Mouse (Mus musculus) gastrocnemius, postnatal 25 days (tissue): ENCODE measurements around the gene Mex3a. TPM values are rescaled to one million over a fixed set of nuclear protein-coding genes. Genes with fewer than 3 reads are reported as not detected.
"Not testable (repeated sequence)": the region's sequence is repeated elsewhere in the genome, so short reads cannot be mapped to it uniquely, and the experiment has no call there.

Experiments used
- DNase-seq: peaks from one replicate; pipeline ENCODE4 v3.0.0; 2022
- microRNA-seq, 2 experiments: library from miRNA; unstranded; fragments of <30 nt; microRNA quantifications; one replicate each; pipeline ENCODE4 v1.2.0; 2021; ENCODE audit warnings: borderline replicate concordance in 2 of 2
- total RNA-seq, 2 experiments: library from RNA; stranded (reverse); gene quantifications; 1 replicate in 1 of 2; 2 replicates in 1 of 2; pipeline ENCODE4 v1.2.3; 2021

The Mex3a gene
- total RNA-seq, 2 experiments from 2014 or later = 0.24 to 0.33 TPM

DNA sequence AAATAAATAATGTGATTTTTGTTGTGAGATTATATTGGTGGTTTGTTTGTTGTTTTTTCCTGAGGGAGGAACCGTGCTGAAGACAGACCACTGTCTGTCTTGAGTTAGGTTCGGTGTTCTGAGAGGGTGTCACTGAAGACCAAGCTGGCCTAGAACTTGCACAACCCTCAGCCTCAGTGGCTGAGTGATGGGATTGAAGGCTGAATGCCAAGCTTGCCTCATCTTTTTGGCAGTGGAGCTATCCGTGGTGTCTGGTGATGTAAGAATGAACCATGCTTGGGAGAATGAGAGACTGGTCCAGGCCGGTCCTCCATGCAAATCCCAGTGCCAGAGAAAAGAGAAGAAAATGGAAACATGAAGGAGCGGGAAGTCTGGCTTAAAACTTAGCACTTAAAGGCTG is 37.5 kb downstream of the Mex3a start:
- no peak for DNase-seq

DNA sequence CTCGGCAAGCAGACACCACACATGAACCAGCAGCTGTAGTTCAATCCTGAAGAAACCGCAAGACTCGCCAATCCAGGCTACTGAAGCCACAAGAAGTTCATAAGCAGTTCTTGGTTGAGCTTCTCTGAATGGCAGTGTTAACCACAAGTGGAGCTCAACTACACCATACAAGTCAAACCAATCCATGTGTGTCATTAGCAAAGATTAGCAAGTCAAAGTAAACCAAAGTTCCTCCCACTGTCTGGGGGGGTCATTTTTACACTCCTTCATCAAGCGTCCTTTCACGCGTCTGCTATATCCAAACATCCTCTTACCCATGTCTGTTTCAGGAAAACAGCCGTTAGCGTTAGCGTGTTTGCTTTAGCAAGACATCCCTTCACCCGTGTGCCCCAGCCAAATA is 38.1 kb downstream of the Mex3a start:
- DNase-seq = no peak

GRCm38 (mm10) chr3:88571856-88572255 is 39.7 kb downstream of the Mex3a start:
- no peak for DNase-seq

GRCm38 (mm10) chr3:88572835-88573234 is 40.6 kb downstream of the Mex3a start:
- no peak for DNase-seq

DNA sequence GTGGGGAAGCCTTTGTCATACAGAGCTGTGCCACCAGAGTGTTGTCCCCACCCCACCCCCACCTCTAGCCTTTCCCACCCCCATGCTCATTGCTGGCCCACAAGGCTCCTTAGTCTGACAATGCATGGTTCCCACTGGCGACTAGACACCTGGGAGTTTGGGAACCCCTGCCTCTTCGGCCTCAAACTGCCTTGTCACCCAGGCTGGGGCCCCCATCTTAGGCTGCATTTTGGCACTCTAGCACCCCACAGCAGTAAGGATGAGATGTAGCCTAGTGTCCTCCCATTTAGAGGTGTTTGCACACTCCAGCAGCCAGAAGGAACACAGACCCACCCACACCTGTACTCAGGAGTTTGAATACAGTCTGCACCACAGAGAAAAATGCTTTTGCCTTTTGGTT is 41.6 kb downstream of the Mex3a start:
- no peak for DNase-seq

DNA sequence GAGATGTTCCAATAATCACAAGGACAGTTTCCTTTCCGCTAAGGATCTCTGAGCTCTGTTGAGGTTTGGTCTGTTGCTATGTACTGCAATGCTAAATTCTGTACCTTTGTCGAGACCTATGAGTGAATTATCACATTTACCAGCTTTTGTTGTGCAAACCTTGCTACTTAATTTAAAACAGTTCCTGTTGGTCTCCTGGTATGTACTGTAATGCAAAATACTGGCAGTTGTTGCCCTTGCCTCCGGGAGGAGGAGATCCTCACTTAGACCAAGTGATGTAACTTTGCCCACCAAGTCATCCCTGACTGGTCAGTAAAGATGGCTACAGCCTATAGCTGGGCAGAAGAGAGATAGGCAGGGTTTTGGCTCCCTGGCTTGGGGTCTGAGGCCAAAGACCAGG is 43.3 kb downstream of the Mex3a start, which contains the start of gene Ssr2:
TSS of gene Ssr2 (plus strand) at position 337 of the 400 bp plus-strand sequence.
- DNase-seq = no peak

- DNase-seq = not testable (repeated sequence)
Observed at GRCm38 (mm10) chr3:88577846-88578245, 45.7 kb downstream of the Mex3a start.

DNA sequence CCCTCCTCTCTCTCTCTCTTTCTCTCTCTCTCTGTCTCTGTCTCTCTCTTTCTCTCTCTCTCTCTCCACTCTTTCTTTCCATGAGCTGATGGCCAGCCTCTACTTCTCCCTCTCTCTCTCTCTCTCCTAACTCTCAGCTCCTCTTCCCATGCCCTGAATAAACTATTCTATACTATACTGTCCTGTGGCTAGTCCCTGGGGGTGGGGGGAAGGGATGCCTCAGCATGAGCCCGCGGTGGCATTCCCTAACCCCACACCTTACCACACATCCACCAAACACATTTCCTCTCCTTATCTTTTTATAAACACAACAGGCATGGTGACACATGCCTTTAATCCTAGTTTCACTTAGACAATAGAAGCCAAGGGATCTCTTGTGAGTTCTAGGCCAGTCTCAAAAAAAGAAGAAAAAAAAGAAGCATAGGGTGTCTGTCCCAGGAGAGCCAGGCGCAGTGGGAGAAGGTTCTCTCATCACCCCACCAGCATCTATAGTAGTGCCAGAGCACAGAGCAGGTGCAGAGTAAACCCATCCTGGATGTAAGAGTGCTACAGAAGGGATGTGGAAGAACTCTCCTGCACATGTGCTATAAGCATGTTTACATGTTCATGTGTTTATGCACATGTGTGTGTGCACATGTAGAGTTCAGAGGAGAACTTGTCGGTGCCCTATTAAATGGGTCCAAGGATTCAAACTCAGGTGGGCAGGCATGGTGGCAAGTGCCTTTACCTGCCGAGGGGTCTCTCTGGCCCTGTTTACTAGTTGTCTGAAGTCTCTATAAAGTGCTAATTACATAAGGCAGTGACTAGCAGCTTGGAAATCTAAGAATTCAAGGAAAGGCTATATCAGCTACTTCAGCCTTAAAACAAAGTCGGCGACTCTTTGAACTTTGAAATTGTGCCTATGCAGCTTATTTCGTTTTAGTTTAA is 46.6 kb downstream of the Mex3a start:
- DNase-seq = no peak

GRCm38 (mm10) chr3:88579454-88580117 is 47.4 kb downstream of the Mex3a start:
- peak; percentile 79 for DNase-seq

- no peak for DNase-seq
Observed at GRCm38 (mm10) chr3:88585769-88586168, 53.6 kb downstream of the Mex3a start.

GRCm38 (mm10) chr3:88586640-88587039 is 54.4 kb downstream of the Mex3a start:
- DNase-seq = no peak

DNA sequence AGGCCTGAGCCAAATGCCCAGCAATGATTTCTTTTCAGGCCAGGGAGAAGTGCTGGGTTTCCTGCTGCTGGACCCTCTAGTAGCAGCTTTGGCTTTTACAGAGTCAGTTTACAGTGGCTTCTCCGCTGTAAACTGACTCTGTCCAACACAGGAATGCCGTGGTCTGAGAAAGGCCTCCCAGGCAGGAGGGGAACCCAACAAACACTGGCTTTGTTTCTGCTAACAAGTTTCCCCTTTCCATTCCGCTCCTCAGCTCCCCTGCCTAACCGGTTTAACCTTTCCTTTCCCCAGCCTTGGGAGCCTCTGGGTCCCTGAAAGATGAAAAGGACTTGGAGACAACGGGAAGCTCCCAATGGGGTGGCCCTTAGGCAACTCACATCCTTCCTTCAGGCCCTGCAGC is 58.1 kb downstream of the Mex3a start:
- no peak for DNase-seq

Small RNA genes lying within 50 kb of the gene (microRNA-seq; reads per million reads assigned to microRNA genes)
- gene Mir1905 = 0 reads per million in 2 experiments

Other genes with a start within 250 kb of the Mex3a start
- gene Gm38392, start 245.2 kb upstream of the Mex3a start, total RNA-seq = under 1 TPM; 0.51 to 0.69 TPM
- 1 to 10 TPM; 5.4 to 5.9 TPM for gene Tsacc, start 235.4 kb upstream of the Mex3a start, total RNA-seq
- gene Cct3, start 235.3 kb upstream of the Mex3a start, total RNA-seq = 100 to 1,000 TPM; 104 to 115 TPM
- gene Glmp, start 207.4 kb upstream of the Mex3a start, total RNA-seq = 10 to 100 TPM; 36.2 to 43.9 TPM
- 1 to 10 TPM; 1.7 TPM for gene Tmem79, start 196.2 kb upstream of the Mex3a start, total RNA-seq
- gene Smg5, start 196.1 kb upstream of the Mex3a start, total RNA-seq = 10 to 100 TPM; 37.4 to 43.4 TPM
- gene Paqr6, start 167.8 kb upstream of the Mex3a start, total RNA-seq = 1 to 10 TPM in 1 of 2 experiments, under 1 TPM in 1; 0.51 to 1.1 TPM
- under 1 TPM in 1 of 2 experiments, not detected in 1; 0.54 TPM for gene Bglap3, start 159.7 kb upstream of the Mex3a start, total RNA-seq
- not detected for gene Bglap2, start 153.7 kb upstream of the Mex3a start, total RNA-seq
- 1 to 10 TPM in 1 of 2 experiments, not detected in 1; 1.9 TPM for gene Bglap, start 147.9 kb upstream of the Mex3a start, total RNA-seq
- gene Pmf1, start 122.1 kb upstream of the Mex3a start, total RNA-seq = 10 to 100 TPM; 16.9 to 19.0 TPM
- gene Slc25a44, start 107.3 kb upstream of the Mex3a start, total RNA-seq = 10 to 100 TPM; 14.3 to 14.5 TPM
- 1 to 10 TPM; 1.6 to 1.8 TPM for gene Sema4a, start 71.2 kb upstream of the Mex3a start, total RNA-seq
- 100 to 1,000 TPM in 1 of 2 experiments, 10 to 100 TPM in 1; 99.2 to 106 TPM for gene Lmna, start 22.4 kb upstream of the Mex3a start, total RNA-seq
- not detected for gene Rab25, start 15.9 kb downstream of the Mex3a start, total RNA-seq
- gene Lamtor2, start 20.7 kb downstream of the Mex3a start, total RNA-seq = 10 to 100 TPM; 76.1 to 81.1 TPM
- gene Ubqln4, start 21.4 kb downstream of the Mex3a start, total RNA-seq = 10 to 100 TPM; 59.6 to 67.2 TPM
- gene Ssr2, start 43.5 kb downstream of the Mex3a start, total RNA-seq = 10 to 100 TPM; 52.2 to 63.2 TPM
- gene Arhgef2, start 73.6 kb downstream of the Mex3a start, total RNA-seq = 10 to 100 TPM; 28.1 to 33.0 TPM
- gene Rxfp4, start 120.7 kb downstream of the Mex3a start, total RNA-seq = not detected
- 10 to 100 TPM; 22.6 to 23.0 TPM for gene Khdc4, start 153.4 kb downstream of the Mex3a start, total RNA-seq
- 10 to 100 TPM; 18.4 to 18.7 TPM for gene Rit1, start 184.4 kb downstream of the Mex3a start, total RNA-seq
- gene Syt11, start 242.8 kb downstream of the Mex3a start, total RNA-seq = 1 to 10 TPM; 3.1 to 3.7 TPM